Comparison of ENCODE assay signal across 8 mouse cellular contexts in the genomic region with DNA sequence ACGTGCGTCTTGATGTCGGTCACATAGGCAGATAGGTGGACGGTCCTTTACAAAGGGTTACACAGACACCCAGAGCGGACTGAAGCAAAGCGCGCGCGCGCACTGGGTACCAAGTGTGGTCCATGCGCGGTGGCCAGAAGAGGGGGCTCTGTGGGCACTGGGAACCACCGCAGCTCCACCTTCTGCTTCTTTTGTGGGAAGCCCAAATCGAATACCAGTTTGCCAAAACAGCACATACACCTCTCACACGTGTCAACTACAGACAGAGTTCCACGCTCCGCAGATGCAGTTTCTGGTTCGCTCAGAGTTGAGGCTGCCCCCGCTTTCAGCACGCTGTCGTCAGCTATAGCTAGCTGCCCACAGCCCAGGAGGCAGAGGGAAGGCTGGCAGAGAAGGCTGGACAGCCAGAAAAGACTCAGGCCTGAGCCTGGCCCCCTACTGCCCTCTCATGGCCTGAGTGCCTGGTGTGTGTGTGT. TPM values are rescaled to one million over a fixed set of nuclear protein-coding genes. Genes with fewer than 3 reads are reported as not detected.
DNase-seq lines count a peak whose midpoint lies in the region; ATAC-seq and TF ChIP-seq lines count a peak whose summit lies in the region.

No protein-coding gene starts in this region.

- peak; percentile 43 for TF ChIP-seq CTCF in layer of hippocampus, adult 2 months (conservative IDR thresholded peaks at IDR 0.05)
- peak; percentile 52 for TF ChIP-seq CTCF in midbrain, postnatal 0 days (IDR thresholded peaks at IDR 0.05)

- no peaks in the 10 kb centered on the region for H3K36me3 ChIP-seq in forebrain, embryonic 15.5 days
- no peaks in the 10 kb centered on the region for H3K36me3 ChIP-seq in intestine, embryonic 15.5 days
- H3K36me3 ChIP-seq in limb, embryonic 10.5 days = no peaks in the 10 kb centered on the region
- no peaks in the 10 kb centered on the region for H3K36me3 ChIP-seq in midbrain, postnatal 0 days (ENCODE audit: insufficient read depth, low read length)

- peak in 1 of 2 experiments; percentile 21 for DNase-seq in layer of hippocampus, adult 2 months (ENCODE audit: low spot score in 2 of 2)
- no peak for DNase-seq in layer of hippocampus, adult 8-10 months (ENCODE audit: low spot score in 2 of 2)
- DNase-seq in limb, embryonic 10.5 days (ENCODE audit: low spot score) = peak; percentile 77
- DNase-seq in midbrain, postnatal 0 days (ENCODE audit: low spot score) = peak; percentile 83
- DNase-seq in thymus, postnatal 36 days = no peak

- H3K4me3 ChIP-seq in layer of hippocampus, adult 2 months = peak overlapping the region; percentile 50
- peak overlapping the region; percentile 46 for H3K4me3 ChIP-seq in forebrain, embryonic 15.5 days
- H3K4me3 ChIP-seq in intestine, embryonic 15.5 days (replicated peaks) = peak overlapping the region; percentile 44
- H3K4me3 ChIP-seq in limb, embryonic 10.5 days = peak overlapping the region; percentile 63
- peak overlapping the region; percentile 49 for H3K4me3 ChIP-seq in midbrain, postnatal 0 days (ENCODE audit: low read depth, low read length)

- peak overlapping the region; percentile 48 for H3K9ac ChIP-seq in forebrain, embryonic 15.5 days (replicated peaks)
- peak overlapping the region; percentile 26; the same call in 1 of the 2 replicates for H3K9ac ChIP-seq in intestine, embryonic 15.5 days
- H3K9ac ChIP-seq in midbrain, postnatal 0 days (replicated peaks; ENCODE audit: low read length, poor library complexity, severe bottlenecking) = peak overlapping the region; percentile 48

- no peaks in the 10 kb centered on the region for H3K9me3 ChIP-seq in forebrain, embryonic 15.5 days
- no peaks in the 10 kb centered on the region for H3K9me3 ChIP-seq in intestine, embryonic 15.5 days
- H3K9me3 ChIP-seq in limb, embryonic 10.5 days (replicated peaks) = no peaks in the 10 kb centered on the region
- H3K9me3 ChIP-seq in midbrain, postnatal 0 days (ENCODE audit: low read length) = no peaks in the 10 kb centered on the region

- peak; percentile 81 for ATAC-seq in forebrain, embryonic 15.5 days (replicated peaks)
- peak; percentile 51; the same call in 1 of the 2 replicates for ATAC-seq in intestine, embryonic 15.5 days
- peak; percentile 81 for ATAC-seq in midbrain, postnatal 0 days (ENCODE audit: low FRiP score)
- no peak for ATAC-seq in activated CD4-positive, CD25-positive, alpha-beta regulatory T cell, adult 4 months

- no peak overlapping the region for H3K27ac ChIP-seq in layer of hippocampus, adult 2 months
- H3K27ac ChIP-seq in forebrain, embryonic 15.5 days (replicated peaks) = no peak overlapping the region
- H3K27ac ChIP-seq in intestine, embryonic 15.5 days = 0 out of 2 replicates have a peak overlapping the region, but pooled peaks have one; percentile 17
- H3K27ac ChIP-seq in limb, embryonic 10.5 days = peak overlapping the region; percentile 76; the same call in 1 of the 2 replicates
- H3K27ac ChIP-seq in midbrain, postnatal 0 days (ENCODE audit: low read depth, low read length) = no peak overlapping the region

- H3K4me2 ChIP-seq in forebrain, embryonic 15.5 days (replicated peaks) = peak overlapping the region; percentile 96
- H3K4me2 ChIP-seq in intestine, embryonic 15.5 days (replicated peaks) = peak overlapping the region; percentile 86
- H3K4me2 ChIP-seq in midbrain, postnatal 0 days (ENCODE audit: low read depth, low read length, poor library complexity, severe bottlenecking) = peak overlapping the region; percentile 99

- peaks cover 20% of the 10 kb centered on the region for H3K27me3 ChIP-seq in forebrain, embryonic 15.5 days
- peaks cover 18% of the 10 kb centered on the region for H3K27me3 ChIP-seq in intestine, embryonic 15.5 days (replicated peaks)
- H3K27me3 ChIP-seq in limb, embryonic 10.5 days (ENCODE audit: low read depth, poor library complexity, severe bottlenecking) = peaks cover 18% of the 10 kb centered on the region; the same call in 1 of the 2 replicates
- peaks cover 18% of the 10 kb centered on the region for H3K27me3 ChIP-seq in midbrain, postnatal 0 days (ENCODE audit: insufficient read depth, low read length)

- WGBS in forebrain, embryonic 15.5 days = under 1% methylated on average over 21 of the region's 21 CpGs
- 2% methylated on average over 21 of the region's 21 CpGs for WGBS in intestine, embryonic 15.5 days
- under 1% methylated on average over 21 of the region's 21 CpGs for WGBS in limb, embryonic 10.5 days
- under 1% methylated on average over 21 of the region's 21 CpGs for WGBS in midbrain, postnatal 0 days

- peaks cover 37% of the 10 kb centered on the region for H3K4me1 ChIP-seq in forebrain, embryonic 15.5 days
- H3K4me1 ChIP-seq in intestine, embryonic 15.5 days (replicated peaks) = peaks cover 19% of the 10 kb centered on the region; the same call in 1 of the 2 replicates
- H3K4me1 ChIP-seq in limb, embryonic 10.5 days = peaks cover 43% of the 10 kb centered on the region
- H3K4me1 ChIP-seq in midbrain, postnatal 0 days (ENCODE audit: insufficient read depth, low read length) = peaks cover 6% of the 10 kb centered on the region; the same call in 1 of the 2 replicates

RNA-seq across cellular contexts. Expression of gene Dkk2, which starts 2.0 kb away (rescaled TPM):
- total RNA-seq in layer of hippocampus, adult 2 months (2021) = under 1 TPM; 0.22 to 0.46 TPM
- 1 to 10 TPM in 1 of 4 experiments, under 1 TPM in 3; 0.63 to 1.1 (median 0.76) TPM for total RNA-seq in layer of hippocampus, adult 8-10 months (2022)
- polyA plus RNA-seq in forebrain, embryonic 15.5 days (2015; fragmentation: Nextera tagmentation; extraction: Ambion mirVana) = 1.3 and 1.8 TPM in 2 replicates
- 11.0 and 11.1 TPM in 2 replicates for polyA plus RNA-seq in intestine, embryonic 15.5 days (2015; fragmentation: Nextera tagmentation; extraction: Ambion mirVana)
- 4.0 and 6.8 TPM in 2 replicates for polyA plus RNA-seq in limb, embryonic 10.5 days (2016; fragmentation: Nextera tagmentation; extraction: Ambion mirVana)
- total RNA-seq in midbrain, postnatal 0 days (2014; rRNA removed) = 1.2 and 1.3 TPM in 2 replicates
- polyA plus RNA-seq in midbrain, postnatal 0 days (2015; fragmentation: Nextera tagmentation; extraction: Ambion mirVana) = 1.3 and 1.5 TPM in 2 replicates
- polyA plus RNA-seq in activated CD4-positive, CD25-positive, alpha-beta regulatory T cell, adult 4 months (2017; shearing (Covaris generic)) = not detected

Comparison
In these comparisons a context has a peak if more than half of its experiments do, and no peak if none do; other contexts are left out.
1. DNase-seq: peak in limb, embryonic 10.5 days (single experiment) and midbrain, postnatal 0 days (single experiment); none in layer of hippocampus, adult 8-10 months (0 of 2) and thymus, postnatal 36 days (0 of 2).
2. H3K27ac ChIP-seq: peak in intestine, embryonic 15.5 days (single experiment) and limb, embryonic 10.5 days (single experiment); none in layer of hippocampus, adult 2 months (single experiment), forebrain, embryonic 15.5 days (single experiment) and midbrain, postnatal 0 days (single experiment).
3. Peak in every context shown above with its lines, with median percentiles within 50 percentile points of each other: H3K4me3 ChIP-seq, H3K4me2 ChIP-seq and H3K9ac ChIP-seq.